Mouse (Mus musculus) left cerebral cortex, adult 2 months (tissue): ENCODE data around the gene Vmn1r7. TPM values are rescaled to one million over a fixed set of nuclear protein-coding genes. Genes with fewer than 3 reads are reported as not detected.
"Not testable (repeated sequence)": the region's sequence is repeated elsewhere in the genome, so short reads cannot be mapped to it uniquely, and the experiment has no call there.

Source experiments
- DNase-seq, 2 experiments: peaks; one replicate each; pipeline ENCODE4 v3.0.0; 2021 to 2022; ENCODE audit warnings: low spot score in 2 of 2, mixed read lengths in 1 of 2; ENCODE audit errors: extremely low spot score in 1 of 2
- H3K27ac ChIP-seq: fragments of 200-600 bp; 2 replicates; pipeline ENCODE4 v1.8.1; 2022
- H3K4me3 ChIP-seq: fragments of 200-600 bp; 2 replicates; pipeline ENCODE4 v1.8.1; 2022
- CTCF ChIP-seq: fragments of 200-600 bp; IDR thresholded peaks from 2 replicates; pipeline ENCODE4 v1.8.1; 2022; ENCODE audit warnings: antibody characterized with exemption, mild to moderate bottlenecking, moderate library complexity
- intact Hi-C: fragments of 180-260 bp; cut with DNase I; formaldehyde crosslinking; loops from one replicate; pipeline ENCODE4 v1.15.1; 2025
- long read RNA-seq, 2 experiments: library from polyadenylated mRNA; stranded (forward); transcript quantifications; one replicate each; pipeline ENCODE4 v2.0.0; 2021; ENCODE audit warnings: borderline mapping rate in 2 of 2
- total RNA-seq, 2 experiments: library from RNA; stranded (reverse); gene quantifications; 2 replicates each; pipeline ENCODE4 v1.2.3; 2021

Vmn1r7 gene
- not detected for total RNA-seq
- long read RNA-seq, experiment 1, result 0 reads
- long read RNA-seq, experiment 2, result 0 reads

GRCm38 (mm10) chr6:57025224-57025623 lies at the start of gene Vmn1r7:
Gene Vmn1r7, minus strand, starts transcription at chr6:57025324.
- intact Hi-C loops, H3K4me3 ChIP-seq, DNase-seq, H3K27ac ChIP-seq: not testable (repeated sequence)

DNA sequence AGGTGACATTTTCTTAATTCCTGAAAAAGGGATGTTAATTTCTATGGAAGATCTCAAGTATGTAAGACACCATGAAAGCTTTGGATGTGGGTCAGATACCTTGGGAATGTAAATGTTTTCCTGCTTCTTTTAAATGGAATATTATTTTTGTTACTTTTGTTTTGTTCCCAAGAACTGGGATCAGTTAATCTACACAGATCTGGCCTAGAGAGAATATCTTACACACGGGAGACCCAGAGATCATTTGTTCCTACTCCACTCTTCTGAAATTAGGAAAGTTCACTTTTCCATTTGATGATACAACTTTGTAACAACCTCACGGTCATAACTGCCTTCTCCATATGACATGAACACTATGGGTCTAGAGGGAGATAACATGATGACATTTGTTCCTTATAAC lies 41.4 kb upstream of the Vmn1r7 start, which contains the start of gene Vmn1r9:
TSS of gene Vmn1r9 (plus strand) at position 301 of the 400 bp plus-strand sequence.
- Histone ChIP-seq H3K27ac (no peak within 1 kb of the TSS), H3K4me3 (no peak within 1 kb of the TSS)
- no peak for TF ChIP-seq CTCF
- intact Hi-C loops, result no loop called here
- no peak for DNase-seq

DNA sequence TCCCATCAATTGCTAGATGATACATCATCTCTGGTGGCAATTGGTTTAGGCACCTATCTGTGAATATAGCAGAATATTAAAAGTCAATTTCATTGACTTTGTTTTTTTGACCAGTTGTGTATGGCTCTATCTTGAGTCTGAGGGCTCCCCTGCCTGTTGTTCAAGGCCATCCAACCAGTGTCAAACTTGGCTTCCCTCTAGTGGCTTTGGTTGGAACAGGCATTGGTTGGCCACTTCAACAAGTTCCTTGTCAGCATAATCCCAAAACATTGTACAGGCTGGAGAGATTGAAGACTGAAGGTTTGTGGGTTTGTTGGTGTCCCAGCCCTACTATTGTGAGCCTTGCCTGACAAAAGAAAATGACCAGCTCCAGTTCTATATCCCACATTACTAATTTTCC lies 38.6 kb upstream of the Vmn1r7 start:
- H3K4me3 ChIP-seq, result no peak overlapping the region
- DNase-seq, result no peak
- intact Hi-C loops, result no loop called here
- no peak overlapping the region for H3K27ac ChIP-seq
- TF ChIP-seq CTCF, result no peak; the same call in 1 of the 2 replicates

DNA sequence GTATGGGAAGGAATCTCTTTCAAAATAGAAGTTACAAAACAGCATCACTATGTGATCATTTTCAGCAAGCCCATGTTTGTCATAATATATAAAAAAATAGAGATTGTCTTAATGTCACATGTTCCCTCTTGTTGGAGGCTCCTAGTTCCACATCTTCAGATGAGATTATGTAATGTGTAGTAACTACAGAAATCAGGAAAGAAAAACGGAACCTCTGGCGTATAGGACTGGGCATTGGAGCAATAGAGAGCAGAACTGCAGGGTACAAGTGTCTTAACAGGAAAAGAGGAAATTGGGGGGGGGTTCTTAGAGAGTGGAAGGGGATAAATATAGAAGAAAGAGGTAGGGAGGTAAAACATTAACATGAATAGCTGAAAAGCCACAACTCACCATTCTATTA lies 9.6 kb upstream of the Vmn1r7 start:
- TF ChIP-seq CTCF, result no peak
- Histone ChIP-seq H3K27ac (no peak overlapping the region), H3K4me3 (no peak overlapping the region)
- DNase-seq, result no peak
- intact Hi-C loops, result no loop called here

- H3K4me3 ChIP-seq, result no peak within 1 kb of the TSS
- DNase-seq, result no peak
- no peak within 1 kb of the TSS for H3K27ac ChIP-seq
- intact Hi-C loops, result no loop called here
- TF ChIP-seq CTCF, result no peak
Observed at GRCm38 (mm10) chr6:57031984-57032383, 6.9 kb upstream of the Vmn1r7 start, which contains the start of gene Vmn1r8. Gene Vmn1r8, plus strand, starts transcription at chr6:57032284.

DNA sequence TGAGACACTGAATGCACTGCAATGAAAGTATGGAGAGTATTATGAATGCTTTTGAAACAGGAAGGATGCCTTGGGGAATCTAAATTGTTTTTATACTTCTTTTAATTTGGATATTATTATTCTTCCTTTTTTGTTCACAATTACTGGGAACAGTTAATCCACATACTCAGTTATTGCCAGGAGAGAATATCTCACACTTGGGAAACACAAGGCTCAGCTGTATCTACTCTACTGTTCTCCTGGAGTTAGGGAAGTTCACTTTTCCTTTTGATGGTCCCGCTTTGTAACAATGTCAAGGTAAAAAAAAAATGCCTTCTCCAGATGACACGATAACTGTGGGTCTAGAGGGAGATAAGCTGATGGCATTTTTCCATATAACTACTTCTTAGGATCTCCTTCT lies 28.2 kb downstream of the Vmn1r7 start, which contains the start of gene Vmn1r6:
TSS of gene Vmn1r6 (plus strand) at position 301 of the 400 bp plus-strand sequence.
- intact Hi-C loops, result no loop called here
- no peak for TF ChIP-seq CTCF
- no peak within 1 kb of the TSS for H3K27ac ChIP-seq
- DNase-seq, result no peak
- H3K4me3 ChIP-seq, result no peak within 1 kb of the TSS

Other genes starting within 250 kb of the Vmn1r7 start
- 10 to 100 TPM; 58.1 to 66.1 TPM for gene Kbtbd2, start 227.5 kb downstream of the Vmn1r7 start, total RNA-seq
- gene Fkbp9, start 193.3 kb downstream of the Vmn1r7 start, total RNA-seq, result 10 to 100 TPM; 25.9 to 26.6 TPM
- 10 to 100 TPM; 56.1 to 56.6 TPM for gene Nt5c3, start 101.4 kb downstream of the Vmn1r7 start, total RNA-seq
- under 1 TPM; 0.16 to 0.27 TPM for gene Vmn1r4, start 101.3 kb downstream of the Vmn1r7 start, total RNA-seq
- gene Vmn1r5, start 55.1 kb downstream of the Vmn1r7 start, total RNA-seq, result not detected
- gene Vmn1r6, start 28.1 kb downstream of the Vmn1r7 start, total RNA-seq, result not detected
- not detected for gene Vmn1r8, start 7.0 kb upstream of the Vmn1r7 start, total RNA-seq
- not detected for gene Vmn1r9, start 41.5 kb upstream of the Vmn1r7 start, total RNA-seq
- gene Vmn1r10, start 84.1 kb upstream of the Vmn1r7 start, total RNA-seq, result not detected
- gene Vmn1r11, start 108.1 kb upstream of the Vmn1r7 start, total RNA-seq, result not detected
- not detected for gene Vmn1r12, start 131.6 kb upstream of the Vmn1r7 start, total RNA-seq
- not detected for gene Vmn1r13, start 178.0 kb upstream of the Vmn1r7 start, total RNA-seq
- gene Vmn1r14, start 206.4 kb upstream of the Vmn1r7 start, total RNA-seq, result not detected
- not detected for gene Vmn1r15, start 232.6 kb upstream of the Vmn1r7 start, total RNA-seq